Mouse (Mus musculus) liver, embryonic 14.5 days (tissue): ENCODE data around the gene Mark4. TPM values are rescaled to one million over a fixed set of nuclear protein-coding genes. Genes with fewer than 3 reads are reported as not detected.

Experiments used
- ATAC-seq: fragments of 200-750 bp; cut with Nextera tagmentation; 2 replicates; pipeline ENCODE4 v1.8.0; 2017; ENCODE audit warnings: moderate number of reproducible peaks, mild to moderate bottlenecking, moderate library complexity; ENCODE audit not compliant: insufficient read depth
- DNase-seq, 3 experiments: peaks; one replicate each; pipeline ENCODE4 v3.0.0-alpha.2; 2012 to 2013; ENCODE audit warnings: low read depth in 3 of 3, low spot score in 3 of 3
- H3K27ac ChIP-seq: fragments of 300-500 bp; sonication (generic); 2 replicates; pipeline ENCODE4 v1.5.1; 2014; ENCODE audit warnings: moderate library complexity, mild to moderate bottlenecking, control low read depth, inconsistent platforms
- H3K27me3 ChIP-seq: fragments of 300-500 bp; sonication (generic); 2 replicates; pipeline ENCODE4 v1.6.1; 2014; ENCODE audit warnings: mild to moderate bottlenecking, low read length, moderate library complexity; ENCODE audit not compliant: control insufficient read depth, insufficient read depth
- H3K36me3 ChIP-seq: fragments of 300-500 bp; sonication (generic); replicated peaks from 2 replicates; pipeline ENCODE4 v1.6.1; 2014; ENCODE audit warnings: low read depth; ENCODE audit not compliant: control insufficient read depth, insufficient read depth
- H3K4me1 ChIP-seq, 2 experiments: fragments of 200-500 bp in 1 of 2; fragments of 300-500 bp in 1 of 2; sonication (generic) in 1 of 2; replicated peaks; 2 replicates each; pipeline ENCODE4 v1.6.1; 2012 to 2014; ENCODE audit warnings: antibody characterized with exemption in 1 of 2, inconsistent platforms in 1 of 2, low read length in 1 of 2; ENCODE audit not compliant: control insufficient read depth in 2 of 2, insufficient read depth in 2 of 2
- H3K4me2 ChIP-seq: fragments of 300-500 bp; sonication (generic); 2 replicates; pipeline ENCODE4 v1.6.1; 2014; ENCODE audit warnings: low read depth, mild to moderate bottlenecking, control low read depth, moderate library complexity
- H3K4me3 ChIP-seq, 2 experiments: fragments of 200-500 bp in 1 of 2; fragments of 300-500 bp in 1 of 2; sonication (generic) in 1 of 2; 2 replicates each; pipeline ENCODE4 v1.5.1; 2012 to 2014; ENCODE audit warnings: low read depth in 2 of 2, low read length in 2 of 2, mild to moderate bottlenecking in 2 of 2, control low read depth in 1 of 2, inconsistent platforms in 1 of 2, moderate library complexity in 1 of 2; ENCODE audit not compliant: insufficient read depth in 1 of 2
- H3K9ac ChIP-seq: fragments of 300-500 bp; sonication (generic); replicated peaks from 2 replicates; pipeline ENCODE4 v1.6.1; 2014; ENCODE audit warnings: mild to moderate bottlenecking, control low read depth, moderate library complexity
- H3K9me3 ChIP-seq: fragments of 300-500 bp; sonication (generic); 2 replicates; pipeline ENCODE4 v1.6.1; 2016; ENCODE audit warnings: low read length, mixed read lengths; ENCODE audit not compliant: control insufficient read depth
- CTCF ChIP-seq: IDR thresholded peaks from 2 replicates; pipeline ENCODE4 v1.5.1; 2016; ENCODE audit warnings: antibody characterized with exemption, low read depth, control low read depth
- EP300 ChIP-seq: IDR thresholded peaks from 2 replicates; pipeline ENCODE4 v1.6.1; 2016; ENCODE audit warnings: antibody characterized with exemption, low read depth
- WGBS: fragments of 180-500 bp; shearing (Covaris S2); extraction: QIAGEN DNeasy Blood & Tissue Kit; methylation state at CpG from one replicate; pipeline ENCODE4 v1.1.7; 2014; ENCODE audit not compliant: insufficient replicate concordance; 5-methylcytosine and 5-hydroxymethylcytosine counted together
- polyA plus RNA-seq, 2 experiments: library from polyadenylated mRNA; depleted of rRNA in 1 of 2; stranded (reverse) in 1 of 2; unstranded in 1 of 2; fragments of >200 nt; fragmentation: Nextera tagmentation in 1 of 2; extraction: Ambion mirVana in 1 of 2; gene quantifications; 2 replicates each; pipeline versions ENCODE4 v1.2.1 to v1.2.3; 2012 to 2014

Gene Mark4
- polyA plus RNA-seq, 2 experiments = 0.80 to 2.5 TPM

DNA sequence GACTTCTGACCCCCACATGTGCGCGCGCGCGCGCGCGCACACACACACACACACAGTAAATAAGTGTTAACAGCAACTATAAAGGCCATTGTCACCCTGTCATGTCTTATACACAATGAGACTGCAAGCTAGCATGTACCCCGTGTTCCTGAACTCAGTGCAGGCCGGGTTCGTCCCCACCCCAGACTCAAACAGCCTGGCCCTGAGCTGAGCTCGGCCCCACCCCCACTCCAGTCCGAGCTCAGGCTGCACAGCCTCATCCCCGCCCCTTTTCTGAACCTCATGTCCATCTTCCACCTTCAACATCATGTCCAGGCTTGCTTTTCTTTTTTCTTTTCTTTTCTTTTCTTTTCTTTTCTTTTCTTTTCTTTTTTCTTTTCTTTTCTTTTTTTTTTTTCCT lies 11.7 kb upstream of the Mark4 start:
- peaks cover 29% of the 10 kb centered on the region for H3K27me3 ChIP-seq
- 57% methylated on average over 14 of the region's 14 CpGs for WGBS
- DNase-seq (no peak), ATAC-seq (no peak)
- no peak overlapping the region for H3K9ac ChIP-seq
- peaks cover 0 to 7% of the 10 kb centered on the region in 2 experiments; a peak in 2 of 4 replicates for H3K4me1 ChIP-seq
- H3K4me2 ChIP-seq = no peak overlapping the region
- no peaks in the 10 kb centered on the region for H3K36me3 ChIP-seq
- no peak overlapping the region for H3K4me3 ChIP-seq
- H3K9me3 ChIP-seq = no peaks in the 10 kb centered on the region
- no peak for TF ChIP-seq EP300
- no peak for TF ChIP-seq CTCF
- H3K27ac ChIP-seq = no peak overlapping the region

DNA sequence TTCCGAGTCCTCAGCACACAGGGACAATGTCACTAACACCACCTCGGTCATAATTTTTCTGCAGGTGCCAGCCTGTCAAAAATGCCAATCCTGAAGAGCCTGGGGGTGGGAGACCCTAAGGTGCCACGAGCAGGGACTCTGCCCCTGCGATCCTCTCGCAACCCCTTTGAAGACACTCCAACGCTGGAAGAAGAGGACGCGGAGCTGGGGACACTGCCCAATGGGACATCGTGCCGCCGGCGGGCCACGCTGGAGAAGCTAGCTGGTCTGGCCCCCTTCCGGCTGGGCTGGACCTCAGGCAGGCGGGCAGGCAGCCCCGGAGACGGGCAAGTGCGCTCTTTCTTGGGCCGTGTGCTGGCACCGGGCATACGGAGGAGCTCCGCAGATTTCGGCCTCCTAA lies 10.8 kb upstream of the Mark4 start:
- WGBS = 78% methylated on average over 23 of the region's 23 CpGs
- TF ChIP-seq EP300 (no peak), CTCF (no peak)
- Histone ChIP-seq H3K27me3 (peaks cover 22% of the 10 kb centered on the region), H3K4me1 (peaks cover 0 to 6% of the 10 kb centered on the region in 2 experiments; a peak in 2 of 4 replicates), H3K27ac (no peak overlapping the region), H3K9ac (no peak overlapping the region), H3K9me3 (no peaks in the 10 kb centered on the region), H3K4me2 (no peak overlapping the region), H3K4me3 (no peak overlapping the region), H3K36me3 (no peaks in the 10 kb centered on the region)
- ATAC-seq (no peak), DNase-seq (no peak)

DNA sequence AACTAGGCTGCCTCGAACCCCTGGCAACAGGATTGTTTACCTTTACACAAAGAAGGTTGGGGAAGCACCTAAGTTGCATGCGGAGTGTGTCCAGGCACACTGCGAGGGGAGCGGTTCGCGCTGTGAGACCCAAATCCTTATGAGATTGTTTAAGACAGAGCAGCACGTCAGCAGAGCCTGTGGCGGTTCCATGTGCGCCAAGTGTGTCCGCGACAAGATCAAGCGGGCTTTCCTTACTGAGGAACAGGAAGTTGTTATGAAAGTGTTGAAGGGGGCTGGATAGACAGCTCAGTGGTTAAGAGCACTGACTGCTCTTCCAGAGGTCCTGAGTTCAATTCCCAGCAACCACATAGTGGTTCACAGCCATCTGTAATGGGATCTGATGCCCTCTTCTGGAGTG lies 9.7 kb upstream of the Mark4 start:
- no peak for DNase-seq
- Histone ChIP-seq H3K4me3 (no peak overlapping the region), H3K4me1 (peaks cover 0 to 5% of the 10 kb centered on the region in 2 experiments; a peak in 2 of 4 replicates), H3K9ac (no peak overlapping the region), H3K4me2 (no peak overlapping the region), H3K9me3 (no peaks in the 10 kb centered on the region), H3K36me3 (no peaks in the 10 kb centered on the region), H3K27ac (no peak overlapping the region), H3K27me3 (peaks cover 11% of the 10 kb centered on the region)
- 48% methylated on average over 12 of the region's 12 CpGs for WGBS
- no peak for ATAC-seq
- no peak for TF ChIP-seq CTCF
- no peak for TF ChIP-seq EP300

DNA sequence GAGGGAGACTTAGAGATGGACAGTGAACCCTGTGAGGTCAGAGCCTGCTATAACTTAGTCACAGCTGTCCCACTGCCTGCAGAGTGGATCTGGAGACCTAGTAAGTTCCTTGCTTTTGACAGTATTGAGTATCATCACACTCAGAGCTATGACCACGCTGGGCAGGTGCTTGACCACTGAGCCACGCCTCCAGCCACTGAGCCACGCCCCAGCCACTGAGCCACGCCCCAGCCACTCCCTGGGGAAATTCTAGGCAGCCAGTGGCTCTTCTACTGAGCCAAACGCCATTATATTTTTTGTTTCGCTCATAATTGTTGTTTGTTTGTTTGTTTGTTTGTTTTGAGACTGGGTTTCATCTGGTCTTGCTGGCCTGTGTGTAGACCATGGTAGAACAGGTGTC lies 9.0 kb upstream of the Mark4 start:
- no peak for ATAC-seq
- DNase-seq = no peak
- Histone ChIP-seq H3K9ac (no peak overlapping the region), H3K27me3 (peaks cover 4% of the 10 kb centered on the region; the same call in 1 of the 2 replicates), H3K27ac (no peak overlapping the region), H3K4me1 (peaks cover 0 to 4% of the 10 kb centered on the region in 2 experiments; a peak in 1 of 4 replicates), H3K36me3 (no peaks in the 10 kb centered on the region), H3K4me2 (no peak overlapping the region), H3K9me3 (no peaks in the 10 kb centered on the region), H3K4me3 (no peak overlapping the region)
- 25% methylated on average over 6 of the region's 6 CpGs for WGBS
- TF ChIP-seq CTCF = no peak
- no peak for TF ChIP-seq EP300

DNA sequence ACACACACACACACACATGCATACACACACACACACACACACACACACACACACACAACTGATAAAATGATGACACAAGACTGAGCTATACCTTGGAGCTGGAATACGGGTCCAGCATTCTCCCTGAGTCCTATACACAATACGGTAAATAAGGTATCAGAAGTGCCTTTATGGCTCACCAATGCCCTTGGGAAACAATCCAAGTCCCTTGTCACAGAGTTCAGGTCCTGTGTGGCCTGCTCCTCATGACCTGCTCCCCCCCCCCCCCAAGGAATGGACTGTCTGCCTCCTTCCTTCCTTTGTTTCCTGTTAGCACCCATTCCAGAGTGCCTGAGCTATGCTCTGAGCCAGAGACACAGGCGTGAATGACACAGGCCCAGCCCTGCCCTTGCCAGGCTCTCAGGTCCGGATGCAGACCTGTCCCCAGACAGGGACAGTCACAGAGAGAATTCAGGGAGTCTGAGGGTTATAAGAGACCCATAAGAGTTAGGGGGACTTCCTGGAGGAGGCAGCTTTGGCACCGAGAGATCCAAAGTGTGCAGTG lies 8.1 kb upstream of the Mark4 start:
- ATAC-seq (peak; percentile 47), DNase-seq (no peak)
- 51% methylated on average over 5 of the region's 5 CpGs for WGBS
- no peak overlapping the region for H3K27ac ChIP-seq
- H3K4me2 ChIP-seq = no peak overlapping the region
- no peak overlapping the region for H3K9ac ChIP-seq
- H3K27me3 ChIP-seq = peaks cover 2% of the 10 kb centered on the region; the same call in 1 of the 2 replicates
- TF ChIP-seq CTCF (no peak), EP300 (no peak)
- H3K36me3 ChIP-seq = no peaks in the 10 kb centered on the region
- peaks cover 0 to 5% of the 10 kb centered on the region in 2 experiments; a peak in 1 of 4 replicates for H3K4me1 ChIP-seq
- H3K9me3 ChIP-seq = no peaks in the 10 kb centered on the region
- H3K4me3 ChIP-seq = no peak overlapping the region
